Mouse (Mus musculus) heart, embryonic 14.5 days (tissue): ENCODE measurements at regions not wholly inside any gene's neighbourhood (a gene's known extent, or its start where the extent isn't known, plus 50 kb on each side); places are given as distances from the start of the nearest gene placed in this dataset.

Experiments used
- ATAC-seq: fragments of 200-750 bp; cut with Nextera tagmentation; 2 replicates; pipeline ENCODE4 v1.8.0; 2017; ENCODE audit warnings: low read depth, moderate TSS enrichment; ENCODE audit not compliant: insufficient number of reproducible peaks, insufficient read depth, low FRiP score
- H3K27ac ChIP-seq, 2 experiments: fragments of 200-500 bp in 1 of 2; fragments of 300-500 bp in 1 of 2; sonication (generic) in 1 of 2; replicated peaks in 1 of 2; 2 replicates each; pipeline ENCODE4 v1.5.1; 2012 to 2014; ENCODE audit warnings: low read depth in 2 of 2, low read length in 2 of 2, control low read depth in 1 of 2, mild to moderate bottlenecking in 1 of 2, mixed read lengths in 1 of 2; ENCODE audit not compliant: control insufficient read depth in 1 of 2, insufficient read depth in 1 of 2
- H3K27me3 ChIP-seq: fragments of 300-500 bp; sonication (generic); 2 replicates; pipeline ENCODE4 v1.6.1; 2014; ENCODE audit warnings: mild to moderate bottlenecking, low read length, control low read depth; ENCODE audit not compliant: control insufficient read depth, insufficient read depth
- H3K36me3 ChIP-seq: fragments of 300-500 bp; sonication (generic); 2 replicates; pipeline ENCODE4 v1.6.1; 2014; ENCODE audit warnings: mild to moderate bottlenecking, control low read depth, low read length, mixed read lengths; ENCODE audit not compliant: control insufficient read depth, insufficient read depth
- H3K4me1 ChIP-seq, 2 experiments: fragments of 200-500 bp in 1 of 2; fragments of 300-500 bp in 1 of 2; sonication (generic) in 1 of 2; 2 replicates each; pipeline ENCODE4 v1.6.1; 2012 to 2014; ENCODE audit warnings: low read length in 2 of 2, control low read depth in 1 of 2, mixed read lengths in 1 of 2; ENCODE audit not compliant: control insufficient read depth in 2 of 2, insufficient read depth in 2 of 2
- H3K4me2 ChIP-seq: fragments of 300-500 bp; sonication (generic); 2 replicates; pipeline ENCODE4 v1.6.1; 2014; ENCODE audit warnings: mild to moderate bottlenecking, low read length
- H3K4me3 ChIP-seq, 2 experiments: fragments of 200-500 bp in 1 of 2; fragments of 300-500 bp in 1 of 2; sonication (generic) in 1 of 2; 2 replicates each; pipeline ENCODE4 v1.5.1; 2012 to 2014; ENCODE audit warnings: low read length in 2 of 2, mild to moderate bottlenecking in 2 of 2, control low read depth in 1 of 2, low read depth in 1 of 2, moderate library complexity in 1 of 2; ENCODE audit not compliant: control insufficient read depth in 1 of 2, insufficient read depth in 1 of 2
- H3K9ac ChIP-seq: fragments of 300-500 bp; sonication (generic); 2 replicates; pipeline ENCODE4 v1.6.1; 2014; ENCODE audit warnings: mild to moderate bottlenecking, low read length
- H3K9me3 ChIP-seq: fragments of 300-500 bp; sonication (generic); 2 replicates; pipeline ENCODE4 v1.6.1; 2016; ENCODE audit warnings: low read length, control low read depth; ENCODE audit not compliant: control insufficient read depth
- WGBS: fragments of 180-500 bp; shearing (Covaris S2); extraction: QIAGEN DNeasy Blood & Tissue Kit; methylation state at CpG from one replicate; pipeline ENCODE4 v1.1.7; 2014; 5-methylcytosine and 5-hydroxymethylcytosine counted together

GRCm38 (mm10) chr16:9074295-9074694, 244.4 kb downstream of the 1810013L24Rik start:
- H3K9me3 ChIP-seq: no peaks in the 10 kb centered on the region
- H3K4me3 ChIP-seq: no peak overlapping the region
- ATAC-seq: no peak
- H3K27me3 ChIP-seq: no peaks in the 10 kb centered on the region
- no peak overlapping the region for H3K4me2 ChIP-seq
- WGBS: 87% methylated on average over 4 of the region's 4 CpGs
- H3K27ac ChIP-seq: no peak overlapping the region
- H3K36me3 ChIP-seq: no peaks in the 10 kb centered on the region
- H3K9ac ChIP-seq: no peak overlapping the region
- H3K4me1 ChIP-seq: no peaks in the 10 kb centered on the region

GRCm38 (mm10) chr16:9077451-9077850, 247.6 kb downstream of the 1810013L24Rik start:
- WGBS: 57% methylated on average over 2 of the region's 2 CpGs
- no peaks in the 10 kb centered on the region for H3K9me3 ChIP-seq
- no peak overlapping the region for H3K4me2 ChIP-seq
- H3K27ac ChIP-seq: no peak overlapping the region
- H3K36me3 ChIP-seq: no peaks in the 10 kb centered on the region
- no peaks in the 10 kb centered on the region for H3K27me3 ChIP-seq
- H3K4me1 ChIP-seq: no peaks in the 10 kb centered on the region
- H3K4me3 ChIP-seq: no peak overlapping the region
- ATAC-seq: no peak
- no peak overlapping the region for H3K9ac ChIP-seq

GRCm38 (mm10) chr16:9078405-9078942, 248.6 kb downstream of the 1810013L24Rik start:
- Histone ChIP-seq H3K27me3 (no peaks in the 10 kb centered on the region), H3K4me1 (no peaks in the 10 kb centered on the region), H3K4me3 (no peak overlapping the region), H3K9ac (no peak overlapping the region), H3K36me3 (no peaks in the 10 kb centered on the region), H3K27ac (no peak overlapping the region), H3K4me2 (no peak overlapping the region), H3K9me3 (no peaks in the 10 kb centered on the region)
- ATAC-seq: no peak
- WGBS: 76% methylated on average over 4 of the region's 4 CpGs

- no peaks in the 10 kb centered on the region for H3K4me1 ChIP-seq
- no peak overlapping the region for H3K4me3 ChIP-seq
- H3K27ac ChIP-seq: no peak overlapping the region
- H3K27me3 ChIP-seq: no peaks in the 10 kb centered on the region
- no peak for ATAC-seq
- no peak overlapping the region for H3K4me2 ChIP-seq
- H3K36me3 ChIP-seq: no peaks in the 10 kb centered on the region
- H3K9ac ChIP-seq: no peak overlapping the region
- no peaks in the 10 kb centered on the region for H3K9me3 ChIP-seq
- WGBS: 90% methylated on average over 3 of the region's 3 CpGs
These were observed 253.1 kb downstream of the 1810013L24Rik start for GRCm38 (mm10) chr16:9083040-9083439.

GRCm38 (mm10) chr16:9083740-9084139, 253.8 kb downstream of the 1810013L24Rik start:
- Histone ChIP-seq H3K4me2 (no peak overlapping the region), H3K27ac (no peak overlapping the region), H3K4me1 (no peaks in the 10 kb centered on the region), H3K36me3 (no peaks in the 10 kb centered on the region), H3K9ac (no peak overlapping the region), H3K9me3 (no peaks in the 10 kb centered on the region), H3K4me3 (no peak overlapping the region), H3K27me3 (no peaks in the 10 kb centered on the region)
- WGBS: 84% methylated on average over 2 of the region's 2 CpGs
- ATAC-seq: no peak

- Histone ChIP-seq H3K9me3 (no peaks in the 10 kb centered on the region), H3K9ac (no peak overlapping the region), H3K27me3 (no peaks in the 10 kb centered on the region), H3K36me3 (no peaks in the 10 kb centered on the region), H3K27ac (no peak overlapping the region), H3K4me2 (no peak overlapping the region), H3K4me1 (no peaks in the 10 kb centered on the region), H3K4me3 (no peak overlapping the region)
- no peak for ATAC-seq
- WGBS: 55% methylated on average over 1 of the region's 1 CpGs
These were observed 254.7 kb downstream of the 1810013L24Rik start for GRCm38 (mm10) chr16:9084581-9084980.

- no peak for ATAC-seq
- Histone ChIP-seq H3K27ac (no peak overlapping the region), H3K4me2 (no peak overlapping the region), H3K4me3 (no peak overlapping the region), H3K9ac (no peak overlapping the region), H3K27me3 (no peaks in the 10 kb centered on the region), H3K4me1 (no peaks in the 10 kb centered on the region), H3K9me3 (no peaks in the 10 kb centered on the region), H3K36me3 (no peaks in the 10 kb centered on the region)
- 79% methylated on average over 1 of the region's 1 CpGs for WGBS
These were observed 255.2 kb downstream of the 1810013L24Rik start for GRCm38 (mm10) chr16:9085133-9085532.

- H3K27me3 ChIP-seq: no peaks in the 10 kb centered on the region
- no peak for ATAC-seq
- no peak overlapping the region for H3K9ac ChIP-seq
- no peaks in the 10 kb centered on the region for H3K36me3 ChIP-seq
- no peak overlapping the region for H3K4me3 ChIP-seq
- no peak overlapping the region for H3K4me2 ChIP-seq
- no peaks in the 10 kb centered on the region for H3K9me3 ChIP-seq
- 76% methylated on average over 5 of the region's 5 CpGs for WGBS
- no peaks in the 10 kb centered on the region for H3K4me1 ChIP-seq
- no peak overlapping the region for H3K27ac ChIP-seq
These were observed 256.1 kb downstream of the 1810013L24Rik start for GRCm38 (mm10) chr16:9085977-9086376.
